20 mouse cellular contexts compared by ENCODE assay signal in genomic region chr3:106449567-106449966, GRCm38 (mm10). TPM values are rescaled to one million over a fixed set of nuclear protein-coding genes. Genes with fewer than 3 reads are reported as not detected.
DNase-seq lines count a peak whose midpoint lies in the region; ATAC-seq lines count a peak whose summit lies in the region.
"Had no signal": no experiment of that assay in that cellular context is flagged by ENCODE, and none has a peak within 500 bp of the region (broad histone marks: within the 10 kb centered on the region; RNA-seq: fewer than 3 reads in every experiment).

No protein-coding gene starts in this region.

- no peak overlapping the region for H3K4me2 ChIP-seq in heart, embryonic 16.5 days (ENCODE audit: low read depth, low read length)
- H3K4me2 ChIP-seq in heart, embryonic 12.5 days, result no peak overlapping the region
- H3K4me2 ChIP-seq: heart, embryonic 15.5 days; liver, embryonic 13.5 days had no signal

- no peak overlapping the region for H3K9ac ChIP-seq in heart, embryonic 16.5 days (ENCODE audit: low read length)
- no peak overlapping the region for H3K9ac ChIP-seq in heart, embryonic 12.5 days
- H3K9ac ChIP-seq: heart, embryonic 15.5 days; liver, embryonic 13.5 days had no signal

- H3K27ac ChIP-seq in heart, embryonic 16.5 days (ENCODE audit: low read length), result no peak overlapping the region
- H3K27ac ChIP-seq in heart, embryonic 12.5 days (ENCODE audit: poor library complexity, severe bottlenecking), result no peak overlapping the region
- no peak overlapping the region for H3K27ac ChIP-seq in forebrain, embryonic 10.5 days
- H3K27ac ChIP-seq: heart, embryonic 15.5 days; liver, embryonic 13.5 days had no signal

- peak; percentile 87 for DNase-seq in CD4-positive, CD25-positive, alpha-beta regulatory T cell, adult 2 months (ENCODE audit: low read depth, low spot score)
- DNase-seq in induced T-regulatory cell, adult 2 months (ENCODE audit: low read depth), result peak; percentile 91
- peak; percentile 28 to 78 for DNase-seq in thymus, adult 18-20 months
- no peak for DNase-seq in forebrain, embryonic 10.5 days (ENCODE audit: extremely low spot score, low spot score)
- no peak for DNase-seq in cerebellum, adult 11-12 months
- DNase-seq in heart, postnatal 10 days, result no peak
- DNase-seq: cerebellum, adult 11 months; embryo, embryonic 11 days; gastrocnemius, postnatal 25 days; layer of hippocampus, adult 9-11 months; liver, embryonic 13.5 days; right cerebral cortex, adult 18-20 months had no signal

- no peaks in the 10 kb centered on the region for H3K36me3 ChIP-seq in heart, embryonic 16.5 days (ENCODE audit: control insufficient read depth, insufficient read depth)
- H3K36me3 ChIP-seq in heart, embryonic 12.5 days, result no peaks in the 10 kb centered on the region
- H3K36me3 ChIP-seq in forebrain, embryonic 10.5 days (replicated peaks), result no peaks in the 10 kb centered on the region
- H3K36me3 ChIP-seq: heart, embryonic 15.5 days; liver, embryonic 13.5 days had no signal

- peak; percentile 69; the same call in 1 of the 2 replicates for ATAC-seq in heart, embryonic 16.5 days (replicated peaks; ENCODE audit: extremely low read depth, insufficient read depth, low FRiP score)
- no peak for ATAC-seq in heart, embryonic 12.5 days (ENCODE audit: insufficient number of reproducible peaks, low FRiP score)
- ATAC-seq: hindbrain, embryonic 16.5 days; midbrain, embryonic 16.5 days had no signal

- no peak overlapping the region for H3K4me3 ChIP-seq in heart, embryonic 16.5 days (ENCODE audit: low read length)
- H3K4me3 ChIP-seq in heart, embryonic 12.5 days, result no peak overlapping the region
- no peak overlapping the region for H3K4me3 ChIP-seq in forebrain, embryonic 10.5 days
- H3K4me3 ChIP-seq: heart, embryonic 15.5 days; liver, embryonic 13.5 days had no signal

- no peaks in the 10 kb centered on the region for H3K9me3 ChIP-seq in heart, embryonic 16.5 days (replicated peaks; ENCODE audit: control insufficient read depth, low read length)
- no peaks in the 10 kb centered on the region for H3K9me3 ChIP-seq in heart, embryonic 12.5 days (replicated peaks)
- no peaks in the 10 kb centered on the region for H3K9me3 ChIP-seq in forebrain, embryonic 10.5 days
- H3K9me3 ChIP-seq: heart, embryonic 15.5 days; liver, embryonic 13.5 days had no signal

- H3K4me1 ChIP-seq in heart, embryonic 16.5 days (ENCODE audit: control insufficient read depth, insufficient read depth, low read length), result no peaks in the 10 kb centered on the region
- no peaks in the 10 kb centered on the region for H3K4me1 ChIP-seq in heart, embryonic 12.5 days (replicated peaks)
- H3K4me1 ChIP-seq in forebrain, embryonic 10.5 days, result no peaks in the 10 kb centered on the region
- H3K4me1 ChIP-seq: heart, embryonic 15.5 days; liver, embryonic 13.5 days had no signal

- intact Hi-C loops in heart, postnatal 10 days (cut with DNase I), result loop anchor here (5.0 kb wide), 1 partner anchor 427 kb away; no protein-coding TSS in a partner anchor

- no peaks in the 10 kb centered on the region for H3K27me3 ChIP-seq in heart, embryonic 16.5 days (ENCODE audit: control insufficient read depth, insufficient read depth, low read length)
- H3K27me3 ChIP-seq in heart, embryonic 12.5 days (replicated peaks), result 0 out of 2 replicates have a peak, but pooled peaks cover 4% of the 10 kb centered on the region
- no peaks in the 10 kb centered on the region for H3K27me3 ChIP-seq in forebrain, embryonic 10.5 days (ENCODE audit: poor library complexity, severe bottlenecking)
- H3K27me3 ChIP-seq: heart, embryonic 15.5 days; liver, embryonic 13.5 days had no signal

- 66% methylated on average over 4 of the region's 4 CpGs for WGBS in heart, embryonic 16.5 days
- WGBS in heart, embryonic 12.5 days, result 67% methylated on average over 4 of the region's 4 CpGs
- 81% methylated on average over 4 of the region's 4 CpGs for WGBS in forebrain, embryonic 10.5 days

RNA-seq across cellular contexts. Expression of gene Dennd2d, which starts 32.6 kb away (rescaled TPM):
- 4.0 and 7.4 TPM in 2 replicates for polyA plus RNA-seq in heart, embryonic 16.5 days (2015; fragmentation: Nextera tagmentation; extraction: Ambion mirVana)
- 2.0 and 2.2 TPM in 2 replicates for polyA plus RNA-seq in heart, embryonic 12.5 days (2016; fragmentation: Nextera tagmentation; extraction: Ambion mirVana)
- polyA plus RNA-seq in forebrain, embryonic 10.5 days (2016; fragmentation: Nextera tagmentation; extraction: Ambion mirVana), result 1.2 and 2.0 TPM in 2 replicates
- under 1 TPM; 0.48 to 0.52 TPM for total RNA-seq in heart, postnatal 10 days (2021)

RNA-seq across cellular contexts. Expression of gene Chil6, which starts 43.6 kb away (rescaled TPM):
- not detected in 2 replicates for polyA plus RNA-seq in heart, embryonic 16.5 days (2015; fragmentation: Nextera tagmentation; extraction: Ambion mirVana)
- polyA plus RNA-seq in heart, embryonic 12.5 days (2016; fragmentation: Nextera tagmentation; extraction: Ambion mirVana), result not detected in 2 replicates
- polyA plus RNA-seq in forebrain, embryonic 10.5 days (2016; fragmentation: Nextera tagmentation; extraction: Ambion mirVana), result not detected in 2 replicates
- total RNA-seq in heart, postnatal 10 days (2021), result not detected
- total RNA-seq: gastrocnemius, postnatal 25 days; left cerebral cortex, postnatal 25 days had no signal
- polyA plus RNA-seq: heart, embryonic 15.5 days; hindbrain, embryonic 16.5 days; kidney, embryonic 16.5 days; liver, embryonic 13.5 days; midbrain, embryonic 16.5 days; neural tube, embryonic 14.5 days had no signal

Comparison
In these comparisons a context has a peak if more than half of its experiments do, and no peak if none do; other contexts are left out.
1. DNase-seq: peak in CD4-positive, CD25-positive, alpha-beta regulatory T cell, adult 2 months (single experiment), induced T-regulatory cell, adult 2 months (single experiment) and thymus, adult 18-20 months (2 of 2); none in forebrain, embryonic 10.5 days (single experiment), cerebellum, adult 11-12 months (single experiment) and heart, postnatal 10 days (0 of 2).